Mouse (Mus musculus) liver, adult 2 months (tissue): ENCODE data around the gene Col6a6. TPM values are rescaled to one million over a fixed set of nuclear protein-coding genes. Genes with fewer than 3 reads are reported as not detected.
A peak's percentile ranks its signal among the peaks of the same experiment; 100 is the strongest.
"Not testable (repeated sequence)": the region's sequence is repeated elsewhere in the genome, so short reads cannot be mapped to it uniquely, and the experiment has no call there.

Source experiments
- DNase-seq: peaks from one replicate; pipeline ENCODE4 v3.0.0-alpha.2; 2011; ENCODE audit warnings: low read depth, low spot score; ENCODE audit errors: extremely low read depth
- H3K27ac ChIP-seq: fragments of 200-500 bp; replicated peaks from 2 replicates; pipeline ENCODE4 v1.5.1; 2012; ENCODE audit warnings: low read depth, mild to moderate bottlenecking, control low read depth, inconsistent platforms, low read length; ENCODE audit not compliant: insufficient read depth
- H3K27me3 ChIP-seq: fragments of 200-500 bp; 2 replicates; pipeline ENCODE4 v1.6.1; 2012; ENCODE audit warnings: mild to moderate bottlenecking, moderate library complexity, low read length, inconsistent platforms; ENCODE audit not compliant: control insufficient read depth, insufficient read depth
- H3K36me3 ChIP-seq: fragments of 200-500 bp; 2 replicates; pipeline ENCODE4 v1.6.1; 2012; ENCODE audit warnings: low read length, inconsistent platforms; ENCODE audit not compliant: control insufficient read depth, insufficient read depth
- H3K4me1 ChIP-seq: fragments of 200-500 bp; 2 replicates; pipeline ENCODE4 v1.6.1; 2011; ENCODE audit warnings: low read length; ENCODE audit not compliant: control insufficient read depth, insufficient read depth
- H3K4me3 ChIP-seq: fragments of 200-500 bp; 2 replicates; pipeline ENCODE4 v1.5.1; 2011; ENCODE audit warnings: low read depth, mild to moderate bottlenecking, control low read depth, low read length, moderate library complexity; ENCODE audit not compliant: insufficient read depth
- H3K79me2 ChIP-seq: fragments of 200-500 bp; 2 replicates; pipeline ENCODE4 v1.6.1; 2012; ENCODE audit warnings: inconsistent platforms, mild to moderate bottlenecking, low read length, moderate library complexity; ENCODE audit not compliant: control insufficient read depth, insufficient read depth
- H3K9ac ChIP-seq: fragments of 200-500 bp; 2 replicates; pipeline ENCODE4 v1.6.1; 2012; ENCODE audit warnings: low read depth, mild to moderate bottlenecking, control low read depth, inconsistent platforms, low read length
- CTCF ChIP-seq: fragments of 200-500 bp; IDR thresholded peaks from 2 replicates; pipeline ENCODE4 v1.5.1; 2011; ENCODE audit warnings: low read depth, low read length, control low read depth
- POLR2A ChIP-seq: fragments of 200-500 bp; IDR thresholded peaks from 2 replicates; pipeline ENCODE4 v1.6.1; 2011; ENCODE audit warnings: low read length, control low read depth; ENCODE audit not compliant: insufficient read depth; ENCODE audit errors: extremely low read depth
- WGBS: fragments of 180-500 bp; shearing (Covaris S2); methylation state at CpG from one replicate; pipeline ENCODE4 v1.1.7; 2018; 5-methylcytosine and 5-hydroxymethylcytosine counted together
- polyA plus RNA-seq: library from polyadenylated mRNA; depleted of rRNA; stranded (reverse); fragments of >200 nt; gene quantifications from 2 replicates; pipeline ENCODE4 v1.2.3, GENCODE M21; 2012; rRNA removed
- total RNA-seq: library from RNA; depleted of rRNA; stranded (reverse); fragments of >200 nt; gene quantifications from 2 replicates; pipeline ENCODE4 v1.2.3, GENCODE M21; 2014; rRNA removed

Col6a6 gene
- total and polyA plus RNA-seq, 2 experiments, result 0.06 to 0.09 TPM

DNA sequence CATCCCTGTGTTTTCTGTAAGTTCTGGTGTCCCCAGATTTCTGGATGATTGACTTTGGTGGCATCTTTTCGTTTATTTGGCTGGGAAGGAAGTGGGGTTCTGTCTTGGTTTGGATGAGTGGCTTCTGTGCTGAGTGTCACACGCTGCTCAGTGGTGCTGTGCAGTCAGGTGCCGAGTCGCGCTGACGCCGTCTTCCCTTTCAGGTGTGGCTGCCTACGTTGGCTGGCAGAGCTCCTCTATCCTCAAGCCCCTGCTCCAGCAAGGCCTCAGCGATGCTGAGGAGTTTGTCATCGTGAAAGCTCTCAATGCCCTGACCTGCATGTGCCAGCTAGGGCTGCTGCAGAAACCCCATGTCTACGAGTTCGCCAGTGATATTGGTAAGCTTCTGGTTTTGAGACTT lies 169.7 kb downstream of the Col6a6 start:
- H3K4me1 ChIP-seq, result no peaks in the 10 kb centered on the region
- H3K79me2 ChIP-seq, result no peaks in the 10 kb centered on the region
- no peak for TF ChIP-seq POLR2A
- TF ChIP-seq CTCF, result no peak
- H3K36me3 ChIP-seq, result peaks cover 24% of the 10 kb centered on the region
- WGBS, result 95% methylated on average over 12 of the region's 12 CpGs
- no peak overlapping the region for H3K27ac ChIP-seq
- no peak for DNase-seq
- H3K4me3 ChIP-seq, result no peak overlapping the region
- no peak overlapping the region for H3K9ac ChIP-seq
- H3K27me3 ChIP-seq, result no peaks in the 10 kb centered on the region

DNA sequence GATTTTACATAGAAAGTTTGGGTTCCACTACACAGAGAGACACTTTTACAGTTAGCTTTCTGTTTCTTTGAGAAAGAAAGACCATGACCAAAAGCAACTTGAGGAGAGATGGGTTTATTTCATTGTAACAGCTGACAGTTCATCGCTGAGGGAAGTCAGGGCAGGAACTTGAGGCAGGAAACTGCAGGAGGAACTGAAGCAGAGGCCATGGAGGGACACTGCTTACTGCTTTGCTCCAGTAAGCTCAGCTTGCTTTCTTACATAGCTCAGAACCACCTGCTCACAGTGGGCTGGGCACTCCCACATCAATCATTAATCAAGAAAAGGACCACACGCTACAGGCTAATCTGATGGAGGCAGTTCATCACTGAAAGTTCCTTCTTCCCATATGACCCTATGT lies 171.8 kb downstream of the Col6a6 start:
- H3K4me3 ChIP-seq, result no peak overlapping the region
- H3K36me3 ChIP-seq, result peaks cover 14% of the 10 kb centered on the region
- DNase-seq, result no peak
- no peaks in the 10 kb centered on the region for H3K27me3 ChIP-seq
- 69% methylated on average over 2 of the region's 2 CpGs for WGBS
- H3K79me2 ChIP-seq, result no peaks in the 10 kb centered on the region
- no peak for TF ChIP-seq POLR2A
- no peak for TF ChIP-seq CTCF
- no peak overlapping the region for H3K9ac ChIP-seq
- H3K27ac ChIP-seq, result no peak overlapping the region
- no peaks in the 10 kb centered on the region for H3K4me1 ChIP-seq

DNA sequence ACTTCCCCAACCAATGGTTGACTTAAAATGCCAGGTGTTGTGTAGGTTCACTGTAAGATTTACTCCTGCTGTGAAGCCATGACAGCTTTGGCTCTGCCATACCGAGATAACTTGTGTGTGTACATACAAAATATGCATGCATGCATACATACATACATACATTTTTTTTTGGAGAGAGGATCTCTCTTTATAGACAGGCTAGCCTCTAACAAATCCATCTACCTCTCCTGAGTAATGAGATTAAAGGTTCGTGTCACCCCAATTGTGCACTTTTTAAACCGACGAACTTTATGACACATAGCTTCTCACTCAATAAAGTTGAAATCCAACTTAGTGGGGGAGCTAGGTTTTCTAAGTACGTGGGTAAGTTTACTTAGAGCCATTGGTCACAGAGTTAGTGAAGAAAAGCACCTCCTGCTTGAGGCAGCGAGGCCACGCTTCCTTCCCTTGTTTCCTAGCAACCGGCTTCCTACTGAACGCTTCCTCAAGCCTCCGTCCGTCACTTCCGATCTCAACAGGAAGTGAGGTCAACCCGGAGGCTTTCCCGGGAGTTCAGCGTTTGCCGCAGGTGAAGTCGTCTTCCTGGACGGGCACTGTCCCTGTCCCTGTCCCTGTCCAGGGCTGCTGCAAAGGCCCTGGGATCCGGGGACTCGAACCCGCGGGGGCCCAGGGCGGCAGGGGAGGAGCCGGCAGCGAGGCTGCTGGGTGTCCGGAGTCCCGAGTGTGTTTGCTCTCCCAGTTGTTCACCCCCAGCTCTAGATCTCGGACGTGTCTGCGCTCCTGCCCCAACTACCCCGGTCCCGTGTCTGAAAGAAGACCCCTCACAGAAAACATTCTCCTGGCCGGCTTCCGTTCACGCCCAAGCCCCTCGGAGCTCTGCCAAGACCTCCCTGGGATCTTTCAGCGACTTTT lies 185.2 kb downstream of the Col6a6 start, which contains the start of gene Pik3r4:
Gene Pik3r4, plus strand, starts transcription at position 519 of the 912 bp plus-strand sequence.
- 6% methylated on average over 37 of the region's 37 CpGs for whole genome bisulfite sequencing
- peak; percentile 88 for DNase-seq
- Histone ChIP-seq H3K27ac (peak within 1 kb of the TSS; percentile 46), H3K27me3 (no peaks in the 10 kb centered on the region), H3K4me3 (peak within 1 kb of the TSS; percentile 92), H3K79me2 (no peaks in the 10 kb centered on the region; the same call in 1 of the 2 replicates), H3K4me1 (peaks cover 1% of the 10 kb centered on the region; the same call in 1 of the 2 replicates), H3K9ac (peak within 1 kb of the TSS; percentile 95), H3K36me3 (no peaks in the 10 kb centered on the region)
- TF ChIP-seq CTCF (no peak), POLR2A (peak; percentile 75)

DNA sequence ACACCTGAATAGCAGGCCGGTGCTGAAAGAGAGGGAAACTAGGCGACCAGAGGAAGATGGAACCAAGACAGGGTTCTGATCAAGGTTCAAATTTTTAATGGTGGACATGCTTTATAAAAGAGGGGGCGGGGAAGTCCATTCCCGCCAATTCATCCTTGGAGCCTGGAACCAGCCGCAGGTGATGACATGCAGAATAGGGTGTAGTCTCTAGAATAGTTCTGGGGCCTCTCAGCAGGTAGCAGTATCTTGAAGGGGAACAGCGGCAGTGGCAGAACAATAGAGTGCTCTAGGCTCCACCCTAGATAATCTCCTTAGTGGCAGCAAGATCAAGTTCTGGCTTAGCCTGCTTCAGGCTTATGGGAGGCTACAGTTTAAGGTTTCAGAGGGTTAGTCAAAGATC lies 186.6 kb downstream of the Col6a6 start:
- H3K27ac ChIP-seq, DNase-seq, H3K79me2 ChIP-seq, H3K9ac ChIP-seq, H3K4me3 ChIP-seq, H3K27me3 ChIP-seq, H3K36me3 ChIP-seq, H3K4me1 ChIP-seq: not testable (repeated sequence)
- WGBS, result 89% methylated on average over 6 of the region's 6 CpGs

Other genes with a start within 250 kb of the Col6a6 start
- gene Pik3r4, start 185.2 kb downstream of the Col6a6 start, total RNA-seq, result 14.1 and 15.5 TPM in 2 replicates
- 7.0 and 10.0 TPM in 2 replicates for gene Pik3r4, start 185.2 kb downstream of the Col6a6 start, polyA plus RNA-seq
- gene Col6a5, start 132.5 kb upstream of the Col6a6 start, total RNA-seq, result 0.18 and 0.40 TPM in 2 replicates
- 0.05 and 0.12 TPM in 2 replicates for gene Col6a5, start 132.5 kb upstream of the Col6a6 start, polyA plus RNA-seq